Mouse (Mus musculus) gastrocnemius, adult 2 months (tissue): Measurements from ENCODE around the gene Mbd3l1. TPM values are rescaled to one million over a fixed set of nuclear protein-coding genes. Genes with fewer than 3 reads are reported as not detected.

Experiments
- DNase-seq: peaks from one replicate; pipeline ENCODE4 v3.0.0; 2022
- H3K27ac ChIP-seq: fragments of 200-600 bp; 2 replicates; pipeline ENCODE4 v1.8.1; 2022; ENCODE audit warnings: mild to moderate bottlenecking
- H3K4me3 ChIP-seq: fragments of 200-600 bp; 2 replicates; pipeline ENCODE4 v1.8.1; 2022; ENCODE audit warnings: mild to moderate bottlenecking, moderate library complexity
- CTCF ChIP-seq: fragments of 200-600 bp; IDR thresholded peaks from 2 replicates; pipeline ENCODE4 v1.8.1; 2022; ENCODE audit warnings: antibody characterized with exemption, mild to moderate bottlenecking, moderate library complexity
- intact Hi-C: fragments of 180-260 bp; cut with DNase I; formaldehyde crosslinking; loops from one replicate; pipeline ENCODE4 v1.15.1; 2025
- long read RNA-seq, 2 experiments: library from polyadenylated mRNA; stranded (forward); transcript quantifications; one replicate each; pipeline ENCODE4 v2.0.0; 2021
- microRNA-seq: library from miRNA; unstranded; fragments of <30 nt; microRNA quantifications from one replicate; pipeline ENCODE4 v1.2.0, GENCODE M21; 2021
- total RNA-seq, 2 experiments: library from RNA; stranded (reverse); gene quantifications; 2 replicates each; pipeline ENCODE4 v1.2.3; 2021

The Mbd3l1 gene
- not detected for total RNA-seq
- long read RNA-seq, experiment 1: 0 reads
- long read RNA-seq, experiment 2: 0 reads

DNA sequence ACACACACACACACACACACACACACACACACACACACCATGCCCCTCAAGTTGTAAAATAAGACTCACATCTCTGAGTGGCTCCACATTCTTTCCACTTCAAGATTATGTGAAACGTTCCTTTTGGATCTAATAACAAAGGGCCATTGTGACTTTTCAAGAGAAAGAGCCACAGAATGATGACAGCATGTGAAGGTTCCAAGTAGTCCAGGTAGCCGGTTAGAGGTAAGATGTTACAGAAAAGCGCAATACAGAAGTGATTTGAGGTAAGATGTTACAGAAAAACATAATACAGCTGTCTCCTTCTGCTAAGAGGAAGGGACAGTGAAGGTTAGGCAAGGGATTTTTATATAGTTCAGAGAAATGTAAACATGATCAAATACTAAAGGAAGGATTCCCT lies at the start of gene Mbd3l1, which contains the start of gene Zfp558:
Gene Mbd3l1, plus strand, starts transcription at position 192 of the 400 bp plus-strand sequence.
Gene Zfp558, minus strand, starts transcription at position 101 of the 400 bp plus-strand sequence.
- H3K27ac ChIP-seq: no peak within 1 kb of the TSS
- TF ChIP-seq CTCF: no peak
- no peak for DNase-seq
- H3K4me3 ChIP-seq: no peak within 1 kb of the TSS
- intact Hi-C loops: no loop called here

DNA sequence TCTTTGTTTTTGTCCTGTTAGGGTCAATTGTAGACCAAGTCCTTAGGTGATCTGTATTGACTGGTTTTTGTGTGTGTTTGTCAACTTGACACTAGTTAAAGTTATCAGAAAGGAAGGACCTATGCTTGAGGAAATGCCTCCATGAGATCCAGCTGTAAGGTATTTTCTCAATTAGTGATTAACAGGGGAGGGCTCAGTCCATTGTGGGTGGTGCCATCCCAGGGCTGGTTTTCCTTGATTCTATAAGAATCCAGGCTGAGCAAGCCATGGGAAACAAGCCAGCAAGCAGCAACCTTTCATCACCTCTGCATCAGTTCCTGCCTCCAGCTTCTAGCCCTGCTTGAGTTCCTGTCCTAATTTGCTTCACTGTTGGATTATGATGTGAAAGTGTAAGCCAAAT lies 47.8 kb upstream of the Mbd3l1 start, which contains the start of gene Mbd3l2:
Gene Mbd3l2, plus strand, starts transcription at position 301 of the 400 bp plus-strand sequence.
- intact Hi-C loops: no loop called here

DNA sequence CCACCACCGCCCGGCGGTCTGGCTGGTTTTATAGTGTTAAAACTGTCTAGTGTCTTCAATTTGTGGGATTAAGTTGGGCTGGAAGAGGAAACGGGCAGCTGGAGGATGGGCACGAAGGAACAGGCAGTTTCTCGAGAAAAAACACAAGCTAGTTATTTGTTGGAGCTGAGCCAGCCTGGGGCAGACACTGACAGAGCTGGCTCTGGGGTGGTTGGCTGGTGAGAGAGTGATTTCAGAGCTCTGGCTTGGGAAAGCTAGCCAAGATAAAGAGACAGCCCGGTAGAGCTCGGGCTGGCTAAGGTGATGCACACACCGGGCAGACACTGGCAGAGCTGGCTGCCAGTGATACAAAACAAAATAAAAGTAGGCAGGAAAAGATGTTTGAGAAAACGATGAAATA lies 46.5 kb upstream of the Mbd3l1 start:
- DNase-seq: no peak
- no peak for TF ChIP-seq CTCF
- intact Hi-C loops: no loop called here
- H3K27ac ChIP-seq: no peak overlapping the region
- H3K4me3 ChIP-seq: no peak overlapping the region

More for the DNA sequence above, 47.8 kb upstream of the Mbd3l1 start, which contains the start of gene Mbd3l2:
- no peak for DNase-seq
- H3K27ac ChIP-seq: no peak within 1 kb of the TSS
- TF ChIP-seq CTCF: no peak
- H3K4me3 ChIP-seq: no peak within 1 kb of the TSS

DNA sequence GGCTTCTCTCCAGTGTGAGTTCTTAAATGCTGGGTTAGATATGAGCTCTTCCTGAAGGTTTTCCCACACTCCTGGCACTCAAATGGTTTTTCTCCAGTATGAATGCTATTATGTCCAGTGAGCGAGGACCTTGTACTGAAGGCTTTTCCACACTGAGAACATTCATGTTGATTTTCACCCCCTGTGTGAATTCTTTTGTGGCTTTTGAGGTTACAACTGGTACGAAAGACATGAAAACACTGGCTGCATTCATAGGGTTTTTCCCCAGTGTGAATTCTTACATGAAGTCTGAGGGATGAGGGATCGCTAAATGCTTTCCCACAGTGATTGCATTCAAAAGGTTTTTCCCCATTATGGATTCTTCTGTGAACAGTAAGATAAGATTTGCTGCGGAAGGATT lies 21.6 kb upstream of the Mbd3l1 start:
- intact Hi-C loops: no loop called here
- DNase-seq: no peak
- TF ChIP-seq CTCF: no peak
- Histone ChIP-seq H3K27ac (no peak overlapping the region), H3K4me3 (no peak overlapping the region)

DNA sequence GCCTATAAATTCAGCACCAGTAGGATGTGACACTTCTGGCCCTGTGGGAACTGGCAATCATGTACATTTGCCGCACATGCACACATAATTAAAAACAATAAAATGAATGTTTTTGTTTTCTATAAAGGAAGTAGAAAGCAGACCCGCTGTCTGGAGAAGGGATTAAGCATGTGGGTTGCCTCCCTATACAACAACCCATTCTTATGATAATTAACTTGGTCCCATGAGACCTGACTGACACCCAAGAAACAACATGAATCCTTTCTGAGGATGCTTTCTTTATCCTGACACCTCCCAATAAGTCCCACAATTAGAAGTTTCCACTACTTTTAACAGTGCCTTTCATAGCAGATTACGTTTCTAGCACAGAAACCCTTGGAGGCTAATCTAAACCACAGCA lies 10.8 kb upstream of the Mbd3l1 start:
- DNase-seq: no peak
- no peak overlapping the region for H3K27ac ChIP-seq
- H3K4me3 ChIP-seq: no peak overlapping the region
- no peak for TF ChIP-seq CTCF
- intact Hi-C loops: no loop called here

DNA sequence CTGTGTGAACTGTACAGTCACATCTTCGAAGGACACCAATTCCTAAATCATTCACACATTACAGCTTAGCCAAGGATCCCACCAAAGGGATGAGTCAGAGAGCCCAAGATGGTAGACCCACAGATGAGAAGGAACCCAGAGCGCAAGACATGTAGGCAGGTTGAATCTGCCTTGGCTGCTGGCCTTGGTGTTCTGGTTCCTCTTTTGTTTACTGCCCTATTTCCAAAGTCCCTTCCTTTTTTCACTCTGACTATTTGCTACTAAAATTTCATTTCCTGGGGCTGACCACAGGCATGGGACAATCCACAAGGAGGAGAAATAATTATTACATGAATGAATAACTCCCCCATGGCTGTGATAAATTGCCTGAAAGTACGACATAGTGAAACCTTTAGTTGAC lies 10.2 kb upstream of the Mbd3l1 start:
- no peak overlapping the region for H3K4me3 ChIP-seq
- no peak overlapping the region for H3K27ac ChIP-seq
- intact Hi-C loops: no loop called here
- DNase-seq: no peak
- no peak for TF ChIP-seq CTCF

DNA sequence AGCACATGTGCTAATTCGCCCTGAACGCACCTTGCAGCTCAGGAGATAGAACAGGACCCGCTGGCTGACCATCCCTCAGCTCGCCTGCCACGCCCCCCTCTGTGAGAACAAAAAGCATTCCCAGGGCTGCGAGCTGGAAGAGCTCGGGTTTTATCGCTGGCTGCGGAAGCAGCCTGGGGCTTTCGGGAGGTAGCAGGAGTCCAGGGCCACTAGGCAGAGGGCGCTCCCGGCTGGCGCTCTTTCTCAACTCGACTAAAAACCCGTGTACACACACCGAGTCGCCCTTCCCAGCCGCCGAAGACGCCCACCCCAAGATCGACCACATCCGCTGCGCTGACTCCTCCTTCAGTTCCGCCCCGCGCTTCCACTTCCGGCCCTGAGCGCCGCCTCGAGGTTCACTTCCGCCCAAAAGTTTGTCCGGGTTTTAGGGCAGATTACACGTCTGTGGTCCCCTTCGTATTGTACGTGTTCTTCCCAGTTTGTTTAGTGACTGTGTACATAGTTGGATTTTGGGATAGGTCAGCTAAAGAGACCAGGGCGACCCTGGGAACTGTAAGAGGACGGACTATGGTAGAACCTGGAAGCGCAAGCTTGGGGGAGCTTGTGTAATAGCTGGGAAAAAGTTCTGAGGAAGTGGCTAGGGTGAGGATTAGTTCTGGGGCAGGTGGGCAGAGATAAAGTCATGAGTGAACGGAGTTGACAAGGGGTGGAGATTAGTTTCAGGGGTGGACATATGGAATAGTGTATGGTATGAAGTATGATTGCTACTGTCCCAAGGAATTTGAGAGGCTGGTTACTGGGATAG lies 4.6 kb upstream of the Mbd3l1 start:
- peak overlapping the region; percentile 77 for H3K4me3 ChIP-seq
- intact Hi-C loops: loop anchor here (2.0 kb wide), 1 partner anchor 181 kb away; the partner anchor contains the start of gene Chordc1
- DNase-seq: peak; percentile 77
- TF ChIP-seq CTCF: no peak; the same call in 1 of the 2 replicates
- H3K27ac ChIP-seq: peak overlapping the region; percentile 86

DNA sequence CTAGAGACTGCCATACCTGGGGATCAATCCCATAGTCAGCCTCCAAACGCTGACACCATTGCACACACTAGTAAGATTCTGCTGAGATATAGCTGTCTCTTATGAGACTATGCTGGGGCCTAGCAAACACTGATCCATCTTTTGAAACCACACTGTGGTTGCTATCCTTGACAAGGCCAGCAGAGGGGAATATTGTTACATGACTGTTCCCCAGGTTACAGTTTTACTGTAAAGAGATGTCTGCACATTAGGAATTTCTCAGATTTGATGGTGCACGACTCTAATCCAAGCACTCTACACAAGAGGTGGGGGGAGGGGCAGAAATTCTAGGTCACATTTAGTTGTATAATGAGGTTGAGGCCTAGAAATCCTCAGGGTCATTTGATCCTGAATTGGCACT lies 29.9 kb downstream of the Mbd3l1 start:
- Histone ChIP-seq H3K27ac (no peak overlapping the region), H3K4me3 (no peak overlapping the region)
- DNase-seq: no peak
- intact Hi-C loops: no loop called here
- no peak for TF ChIP-seq CTCF

Small RNA genes lying within 50 kb of the gene (microRNA-seq; reads per million reads assigned to microRNA genes)
- not detected for gene Gm22854

Other genes starting within 250 kb of the Mbd3l1 start
- gene Chordc1, start 186.2 kb upstream of the Mbd3l1 start, total RNA-seq: 10 to 100 TPM; 60.3 to 66.2 TPM
- 1 to 10 TPM; 3.1 to 5.5 TPM for gene Naalad2, start 75.4 kb upstream of the Mbd3l1 start, total RNA-seq
- gene Ubtfl1, start 73.9 kb upstream of the Mbd3l1 start, total RNA-seq: not detected
- not detected for gene Mbd3l2, start 47.7 kb upstream of the Mbd3l1 start, total RNA-seq
- gene Zfp558, start 91 bp upstream of the Mbd3l1 start, total RNA-seq: under 1 TPM; 0.61 to 0.81 TPM
- gene Muc16, start 196.2 kb downstream of the Mbd3l1 start, total RNA-seq: not detected